Mouse (Mus musculus) stomach, embryonic 14.5 days (tissue): ENCODE measurements at regions not wholly inside any gene's neighbourhood (a gene's known extent, or its start where the extent isn't known, plus 50 kb on each side); places are given as distances from the start of the nearest gene placed in this dataset.
"Not testable (repeated sequence)": the region's sequence is repeated elsewhere in the genome, so short reads cannot be mapped to it uniquely, and the experiment has no call there.

Source experiments
- ATAC-seq: fragments of 200-750 bp; cut with Nextera tagmentation; 2 replicates; pipeline ENCODE4 v1.8.0; 2017; ENCODE audit warnings: low read depth, moderate TSS enrichment; ENCODE audit not compliant: insufficient number of reproducible peaks, insufficient read depth, low FRiP score
- H3K27ac ChIP-seq: fragments of 300-500 bp; sonication (generic); 2 replicates; pipeline ENCODE4 v1.5.1; 2014; ENCODE audit warnings: mild to moderate bottlenecking, low read length, moderate library complexity, mixed read lengths
- H3K27me3 ChIP-seq: fragments of 300-500 bp; sonication (generic); 2 replicates; pipeline ENCODE4 v1.6.1; 2014; ENCODE audit warnings: low read length, control low read depth, mixed read lengths; ENCODE audit not compliant: control insufficient read depth, insufficient read depth
- H3K36me3 ChIP-seq: fragments of 300-500 bp; sonication (generic); 2 replicates; pipeline ENCODE4 v1.6.1; 2014; ENCODE audit warnings: mild to moderate bottlenecking, control low read depth, low read length, moderate library complexity, mixed read lengths; ENCODE audit not compliant: control insufficient read depth, insufficient read depth
- H3K4me1 ChIP-seq: fragments of 300-500 bp; sonication (generic); 2 replicates; pipeline ENCODE4 v1.6.1; 2014; ENCODE audit warnings: low read length, control low read depth, mixed read lengths; ENCODE audit not compliant: control insufficient read depth, insufficient read depth
- H3K4me2 ChIP-seq: fragments of 300-500 bp; sonication (generic); replicated peaks from 2 replicates; pipeline ENCODE4 v1.6.1; 2014; ENCODE audit warnings: low read depth, low read length, control low read depth
- H3K4me3 ChIP-seq: fragments of 300-500 bp; sonication (generic); 2 replicates; pipeline ENCODE4 v1.5.1; 2014; ENCODE audit warnings: low read depth, low read length, control low read depth
- H3K9ac ChIP-seq: fragments of 300-500 bp; sonication (generic); replicated peaks from 2 replicates; pipeline ENCODE4 v1.6.1; 2014; ENCODE audit warnings: low read depth, mild to moderate bottlenecking, control low read depth, low read length, moderate library complexity, mixed read lengths
- H3K9me3 ChIP-seq: fragments of 300-500 bp; sonication (generic); 2 replicates; pipeline ENCODE4 v1.6.1; 2016; ENCODE audit warnings: low read depth, low read length, control low read depth; ENCODE audit not compliant: control insufficient read depth
- WGBS: fragments of 180-500 bp; shearing (Covaris S2); extraction: QIAGEN DNeasy Blood & Tissue Kit; methylation state at CpG from one replicate; pipeline ENCODE4 v1.1.7; 2014; 5-methylcytosine and 5-hydroxymethylcytosine counted together

- H3K27me3 ChIP-seq = no peaks in the 10 kb centered on the region
- no peaks in the 10 kb centered on the region for H3K9me3 ChIP-seq
- H3K4me2 ChIP-seq = no peak overlapping the region
- H3K4me3 ChIP-seq = no peak overlapping the region
- 62% methylated on average over 6 of the region's 6 CpGs for WGBS
- H3K36me3 ChIP-seq = no peaks in the 10 kb centered on the region
- H3K9ac ChIP-seq = no peak overlapping the region
- ATAC-seq = no peak
- no peak overlapping the region for H3K27ac ChIP-seq
- no peaks in the 10 kb centered on the region for H3K4me1 ChIP-seq
These were observed 53.6 kb upstream of the Wdfy3 start for GRCm38 (mm10) chr5:102123285-102123684.

- Histone ChIP-seq H3K27ac (no peak overlapping the region), H3K9me3 (no peaks in the 10 kb centered on the region), H3K36me3 (no peaks in the 10 kb centered on the region), H3K4me1 (no peaks in the 10 kb centered on the region), H3K4me3 (no peak overlapping the region), H3K27me3 (no peaks in the 10 kb centered on the region), H3K9ac (no peak overlapping the region), H3K4me2 (no peak overlapping the region)
- WGBS = 13% methylated on average over 3 of the region's 3 CpGs
- no peak for ATAC-seq
These were observed 57.0 kb upstream of the Wdfy3 start for GRCm38 (mm10) chr5:102126737-102127136.

GRCm38 (mm10) chr5:102147991-102148390 is 78.3 kb upstream of the Wdfy3 start:
- Histone ChIP-seq H3K9ac (no peak overlapping the region), H3K4me1 (no peaks in the 10 kb centered on the region), H3K27ac (no peak overlapping the region), H3K4me2 (no peak overlapping the region), H3K9me3 (no peaks in the 10 kb centered on the region), H3K36me3 (no peaks in the 10 kb centered on the region), H3K27me3 (no peaks in the 10 kb centered on the region), H3K4me3 (no peak overlapping the region)
- 82% methylated on average over 4 of the region's 4 CpGs for WGBS
- no peak for ATAC-seq

GRCm38 (mm10) chr5:102149481-102150129 is 79.9 kb upstream of the Wdfy3 start:
- Histone ChIP-seq H3K4me1 (no peaks in the 10 kb centered on the region), H3K27ac (no peak overlapping the region), H3K4me2 (no peak overlapping the region), H3K27me3 (no peaks in the 10 kb centered on the region), H3K36me3 (no peaks in the 10 kb centered on the region), H3K9me3 (no peaks in the 10 kb centered on the region), H3K4me3 (no peak overlapping the region), H3K9ac (no peak overlapping the region)
- ATAC-seq = no peak
- 40% methylated on average over 14 of the region's 14 CpGs for WGBS

- no peak overlapping the region for H3K27ac ChIP-seq
- ATAC-seq = no peak
- no peaks in the 10 kb centered on the region for H3K36me3 ChIP-seq
- no peaks in the 10 kb centered on the region for H3K4me1 ChIP-seq
- H3K9ac ChIP-seq = no peak overlapping the region
- H3K4me3 ChIP-seq = no peak overlapping the region
- no peaks in the 10 kb centered on the region for H3K9me3 ChIP-seq
- WGBS = 69% methylated on average over 2 of the region's 2 CpGs
- H3K27me3 ChIP-seq = no peaks in the 10 kb centered on the region
- no peak overlapping the region for H3K4me2 ChIP-seq
These were observed 89.9 kb upstream of the Wdfy3 start for GRCm38 (mm10) chr5:102159621-102160020.

GRCm38 (mm10) chr5:102167981-102168380 is 98.3 kb upstream of the Wdfy3 start:
- Histone ChIP-seq H3K4me3 (no peak overlapping the region), H3K4me2 (no peak overlapping the region), H3K27me3 (no peaks in the 10 kb centered on the region), H3K9me3 (no peaks in the 10 kb centered on the region), H3K4me1 (no peaks in the 10 kb centered on the region), H3K36me3 (no peaks in the 10 kb centered on the region), H3K9ac (no peak overlapping the region), H3K27ac (no peak overlapping the region)
- 35% methylated on average over 4 of the region's 4 CpGs for WGBS
- no peak for ATAC-seq

GRCm38 (mm10) chr5:102171808-102172207 is 102.1 kb upstream of the Wdfy3 start:
- Histone ChIP-seq H3K36me3 (no peaks in the 10 kb centered on the region), H3K4me3 (no peak overlapping the region), H3K4me2 (no peak overlapping the region), H3K9ac (no peak overlapping the region), H3K27me3 (no peaks in the 10 kb centered on the region), H3K27ac (no peak overlapping the region), H3K4me1 (no peaks in the 10 kb centered on the region), H3K9me3 (no peaks in the 10 kb centered on the region)
- 68% methylated on average over 2 of the region's 3 CpGs for WGBS
- ATAC-seq = peak; percentile 33; the same call in 1 of the 2 replicates

- no peak overlapping the region for H3K4me2 ChIP-seq
- 82% methylated on average over 8 of the region's 8 CpGs for WGBS
These were observed 110.5 kb upstream of the Wdfy3 start for GRCm38 (mm10) chr5:102180250-102180649.

GRCm38 (mm10) chr5:102188951-102189350 is 119.2 kb upstream of the Wdfy3 start:
- not testable (repeated sequence) for H3K4me1 ChIP-seq, H3K4me2 ChIP-seq, H3K36me3 ChIP-seq, H3K9ac ChIP-seq, H3K27me3 ChIP-seq, ATAC-seq, H3K4me3 ChIP-seq, H3K9me3 ChIP-seq, H3K27ac ChIP-seq
- WGBS = 65% methylated on average over 4 of the region's 4 CpGs

More at GRCm38 (mm10) chr5:102180250-102180649, 110.5 kb upstream of the Wdfy3 start:
- H3K27me3 ChIP-seq = no peaks in the 10 kb centered on the region
- H3K27ac ChIP-seq = no peak overlapping the region
- no peaks in the 10 kb centered on the region for H3K4me1 ChIP-seq
- no peak overlapping the region for H3K4me3 ChIP-seq
- ATAC-seq = no peak
- H3K9ac ChIP-seq = no peak overlapping the region
- H3K9me3 ChIP-seq = no peaks in the 10 kb centered on the region
- H3K36me3 ChIP-seq = no peaks in the 10 kb centered on the region
